Mouse (Mus musculus) heart, embryonic 14.5 days (tissue): ENCODE measurements around the gene Prps1. TPM values are rescaled to one million over a fixed set of nuclear protein-coding genes. Genes with fewer than 3 reads are reported as not detected.
A peak's percentile ranks its signal among the peaks of the same experiment; 100 is the strongest.
"Not testable (repeated sequence)": the region's sequence is repeated elsewhere in the genome, so short reads cannot be mapped to it uniquely, and the experiment has no call there.

Experiments
- ATAC-seq: fragments of 200-750 bp; cut with Nextera tagmentation; 2 replicates; pipeline ENCODE4 v1.8.0; 2017; ENCODE audit warnings: low read depth, moderate TSS enrichment; ENCODE audit not compliant: insufficient number of reproducible peaks, insufficient read depth, low FRiP score
- H3K27ac ChIP-seq, 2 experiments: fragments of 200-500 bp in 1 of 2; fragments of 300-500 bp in 1 of 2; sonication (generic) in 1 of 2; replicated peaks in 1 of 2; 2 replicates each; pipeline ENCODE4 v1.5.1; 2012 to 2014; ENCODE audit warnings: low read depth in 2 of 2, low read length in 2 of 2, control low read depth in 1 of 2, mild to moderate bottlenecking in 1 of 2, mixed read lengths in 1 of 2; ENCODE audit not compliant: control insufficient read depth in 1 of 2, insufficient read depth in 1 of 2
- H3K27me3 ChIP-seq: fragments of 300-500 bp; sonication (generic); 2 replicates; pipeline ENCODE4 v1.6.1; 2014; ENCODE audit warnings: mild to moderate bottlenecking, low read length, control low read depth; ENCODE audit not compliant: control insufficient read depth, insufficient read depth
- H3K36me3 ChIP-seq: fragments of 300-500 bp; sonication (generic); 2 replicates; pipeline ENCODE4 v1.6.1; 2014; ENCODE audit warnings: mild to moderate bottlenecking, control low read depth, low read length, mixed read lengths; ENCODE audit not compliant: control insufficient read depth, insufficient read depth
- H3K4me1 ChIP-seq, 2 experiments: fragments of 200-500 bp in 1 of 2; fragments of 300-500 bp in 1 of 2; sonication (generic) in 1 of 2; 2 replicates each; pipeline ENCODE4 v1.6.1; 2012 to 2014; ENCODE audit warnings: low read length in 2 of 2, control low read depth in 1 of 2, mixed read lengths in 1 of 2; ENCODE audit not compliant: control insufficient read depth in 2 of 2, insufficient read depth in 2 of 2
- H3K4me2 ChIP-seq: fragments of 300-500 bp; sonication (generic); 2 replicates; pipeline ENCODE4 v1.6.1; 2014; ENCODE audit warnings: mild to moderate bottlenecking, low read length
- H3K4me3 ChIP-seq, 2 experiments: fragments of 200-500 bp in 1 of 2; fragments of 300-500 bp in 1 of 2; sonication (generic) in 1 of 2; 2 replicates each; pipeline ENCODE4 v1.5.1; 2012 to 2014; ENCODE audit warnings: low read length in 2 of 2, mild to moderate bottlenecking in 2 of 2, control low read depth in 1 of 2, low read depth in 1 of 2, moderate library complexity in 1 of 2; ENCODE audit not compliant: control insufficient read depth in 1 of 2, insufficient read depth in 1 of 2
- H3K9ac ChIP-seq: fragments of 300-500 bp; sonication (generic); 2 replicates; pipeline ENCODE4 v1.6.1; 2014; ENCODE audit warnings: mild to moderate bottlenecking, low read length
- H3K9me3 ChIP-seq: fragments of 300-500 bp; sonication (generic); 2 replicates; pipeline ENCODE4 v1.6.1; 2016; ENCODE audit warnings: low read length, control low read depth; ENCODE audit not compliant: control insufficient read depth
- WGBS: fragments of 180-500 bp; shearing (Covaris S2); extraction: QIAGEN DNeasy Blood & Tissue Kit; methylation state at CpG from one replicate; pipeline ENCODE4 v1.1.7; 2014; 5-methylcytosine and 5-hydroxymethylcytosine counted together
- polyA plus RNA-seq: library from polyadenylated mRNA; unstranded; fragments of >200 nt; fragmentation: Nextera tagmentation; extraction: Ambion mirVana; gene quantifications from 2 replicates; pipeline ENCODE4 v1.2.1, GENCODE M21; 2014

Gene Prps1
- polyA plus RNA-seq, 1 experiment from 2014 or later: 60.8 TPM

DNA sequence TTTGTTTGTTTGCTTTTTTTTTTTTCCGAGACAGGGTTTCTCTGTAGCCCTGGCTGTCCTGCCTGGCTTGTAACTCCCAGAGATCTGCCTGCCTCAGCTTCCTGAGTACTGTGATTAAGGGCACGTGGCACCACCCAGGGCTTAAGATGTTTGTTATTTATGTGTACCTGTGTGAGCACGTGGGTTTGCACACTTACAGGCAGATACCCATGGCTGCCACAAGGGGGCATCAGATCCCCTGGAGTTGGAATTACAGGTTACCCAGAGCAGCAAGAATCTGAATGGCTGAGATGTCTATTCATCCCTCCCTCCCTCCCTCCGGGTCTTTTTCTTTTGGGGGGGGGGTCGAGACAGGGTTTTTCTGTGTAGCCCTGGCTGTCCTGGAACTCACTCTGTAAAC is 22.8 kb downstream of the Prps1 start:
- Histone ChIP-seq H3K4me3 (no peak overlapping the region), H3K4me1 (no peaks in the 10 kb centered on the region), H3K9me3 (no peaks in the 10 kb centered on the region), H3K9ac (no peak overlapping the region), H3K27ac (no peak overlapping the region), H3K36me3 (peaks cover 15% of the 10 kb centered on the region), H3K4me2 (no peak overlapping the region), H3K27me3 (no peaks in the 10 kb centered on the region)
- no peak for ATAC-seq
- WGBS: 56% methylated on average over 5 of the region's 5 CpGs

DNA sequence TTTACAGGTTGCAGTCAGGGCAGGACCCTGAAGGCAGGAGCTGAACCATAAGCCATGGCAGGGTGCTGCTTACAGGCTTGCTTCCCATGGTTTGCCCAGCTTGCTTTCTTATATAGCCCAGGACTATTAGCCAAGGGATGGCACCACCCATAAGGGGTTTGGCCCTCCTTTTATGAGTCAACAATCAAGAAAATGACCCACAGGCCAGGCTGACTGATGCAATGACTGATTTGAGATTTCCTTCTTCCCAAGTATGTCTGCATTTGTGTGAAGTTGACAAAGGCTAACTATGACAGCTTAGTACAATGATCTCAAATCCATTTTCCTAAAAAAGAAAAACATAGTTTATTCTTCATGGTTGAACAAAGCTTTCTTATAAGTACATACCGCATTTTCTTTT is 32.8 kb downstream of the Prps1 start:
- H3K4me1 ChIP-seq: peaks cover 0 to 9% of the 10 kb centered on the region in 2 experiments; a peak in 1 of 4 replicates
- no peak overlapping the region for H3K4me3 ChIP-seq
- H3K36me3 ChIP-seq: no peaks in the 10 kb centered on the region
- no peaks in the 10 kb centered on the region for H3K9me3 ChIP-seq
- no peak overlapping the region for H3K27ac ChIP-seq
- WGBS: 82% methylated on average over 1 of the region's 1 CpGs
- ATAC-seq: no peak
- H3K27me3 ChIP-seq: no peaks in the 10 kb centered on the region
- H3K4me2 ChIP-seq: no peak overlapping the region
- no peak overlapping the region for H3K9ac ChIP-seq

DNA sequence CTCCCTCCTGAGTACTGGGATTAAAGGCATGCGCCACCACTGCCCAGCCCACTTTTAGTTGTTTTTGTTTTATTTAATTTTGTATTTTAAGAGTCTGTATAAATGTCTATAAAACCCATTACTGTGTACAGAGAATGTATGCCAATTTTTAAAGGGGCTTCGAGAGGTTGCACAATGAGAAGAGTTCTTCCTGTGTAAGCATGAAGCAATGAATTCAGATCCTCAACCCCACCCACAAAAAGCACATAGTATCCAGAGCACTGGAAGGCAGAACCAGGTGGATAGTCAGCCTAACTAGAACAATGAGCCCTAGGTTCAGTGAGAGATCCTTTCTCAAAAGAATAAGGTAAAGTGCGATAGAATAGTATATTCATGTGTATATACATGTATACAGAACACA is 33.8 kb downstream of the Prps1 start:
- Histone ChIP-seq H3K4me2 (no peak overlapping the region), H3K9ac (no peak overlapping the region), H3K27me3 (no peaks in the 10 kb centered on the region), H3K9me3 (no peaks in the 10 kb centered on the region), H3K4me1 (peaks cover 0 to 9% of the 10 kb centered on the region in 2 experiments; a peak in 1 of 4 replicates), H3K36me3 (no peaks in the 10 kb centered on the region), H3K4me3 (no peak overlapping the region), H3K27ac (no peak overlapping the region)
- 83% methylated on average over 3 of the region's 3 CpGs for WGBS
- no peak for ATAC-seq

- Histone ChIP-seq H3K9me3 (no peaks in the 10 kb centered on the region), H3K4me2 (no peak overlapping the region), H3K4me3 (no peak overlapping the region), H3K36me3 (no peaks in the 10 kb centered on the region), H3K9ac (no peak overlapping the region), H3K27me3 (no peaks in the 10 kb centered on the region), H3K27ac (no peak overlapping the region), H3K4me1 (0 out of 4 replicates have a peak, but pooled peaks cover 0 to 6% of the 10 kb centered on the region in 2 experiments)
- no peak for ATAC-seq
- WGBS: 43% methylated on average over 10 of the region's 10 CpGs
Observed at GRCm38 (mm10) chrX:140491884-140492571, 35.6 kb downstream of the Prps1 start.

DNA sequence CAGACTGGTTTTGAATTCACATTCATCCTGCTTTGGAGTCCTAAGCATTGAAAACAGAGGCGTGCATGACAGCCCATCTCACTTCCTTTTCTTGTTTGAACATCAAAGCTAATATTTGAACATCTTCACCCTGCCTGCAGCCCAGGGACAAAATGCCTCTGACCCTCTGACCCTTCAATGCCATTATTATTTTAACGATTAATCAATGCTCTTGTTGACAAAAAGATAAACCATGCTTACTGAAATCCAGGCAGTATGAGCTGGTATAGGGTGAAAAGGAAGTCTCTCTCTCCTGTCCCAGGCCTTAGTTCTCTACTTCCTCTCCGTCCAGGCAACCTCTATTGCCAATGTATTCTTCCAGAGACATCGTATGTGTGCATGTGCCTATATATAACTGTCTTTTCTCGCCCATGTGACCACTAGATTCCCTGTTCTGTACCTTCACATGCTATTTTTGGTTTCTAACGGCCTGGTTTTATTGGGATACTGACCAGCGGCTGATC is 37.2 kb downstream of the Prps1 start:
- H3K27me3 ChIP-seq: no peaks in the 10 kb centered on the region
- H3K9ac ChIP-seq: no peak overlapping the region
- 0 out of 4 replicates have a peak, but pooled peaks cover 0 to 6% of the 10 kb centered on the region in 2 experiments for H3K4me1 ChIP-seq
- H3K27ac ChIP-seq: peak overlapping the region in 1 of 2 experiments; percentile 0; a peak in 1 of 4 replicates
- H3K36me3 ChIP-seq: no peaks in the 10 kb centered on the region
- ATAC-seq: no peak
- H3K4me3 ChIP-seq: no peak overlapping the region
- no peaks in the 10 kb centered on the region for H3K9me3 ChIP-seq
- 52% methylated on average over 7 of the region's 7 CpGs for WGBS
- H3K4me2 ChIP-seq: no peak overlapping the region

DNA sequence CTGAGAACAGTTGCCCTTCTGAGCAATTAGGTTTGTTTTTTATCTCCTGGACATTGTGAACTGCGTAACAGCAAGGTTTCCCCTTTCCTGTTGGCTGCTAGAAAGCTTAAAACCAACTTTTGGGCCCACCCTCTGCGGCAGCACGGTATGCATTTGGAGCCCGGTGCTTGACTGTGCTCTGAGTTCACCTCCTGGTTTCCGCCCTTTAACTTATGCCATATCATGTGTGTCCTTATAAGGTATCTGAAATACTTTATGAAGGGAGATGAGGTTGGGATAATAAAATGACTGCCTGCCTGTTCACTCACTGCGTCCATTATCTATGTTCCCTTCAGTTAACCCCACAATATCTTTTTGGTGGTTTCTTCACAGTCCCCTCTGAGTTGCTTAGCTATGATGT is 37.8 kb downstream of the Prps1 start:
- Histone ChIP-seq H3K4me2 (no peak overlapping the region), H3K9me3 (no peaks in the 10 kb centered on the region), H3K4me1 (0 out of 4 replicates have a peak, but pooled peaks cover 0 to 6% of the 10 kb centered on the region in 2 experiments), H3K27me3 (no peaks in the 10 kb centered on the region), H3K27ac (no peak overlapping the region), H3K4me3 (no peak overlapping the region), H3K9ac (no peak overlapping the region), H3K36me3 (no peaks in the 10 kb centered on the region)
- ATAC-seq: no peak
- 67% methylated on average over 6 of the region's 6 CpGs for WGBS

DNA sequence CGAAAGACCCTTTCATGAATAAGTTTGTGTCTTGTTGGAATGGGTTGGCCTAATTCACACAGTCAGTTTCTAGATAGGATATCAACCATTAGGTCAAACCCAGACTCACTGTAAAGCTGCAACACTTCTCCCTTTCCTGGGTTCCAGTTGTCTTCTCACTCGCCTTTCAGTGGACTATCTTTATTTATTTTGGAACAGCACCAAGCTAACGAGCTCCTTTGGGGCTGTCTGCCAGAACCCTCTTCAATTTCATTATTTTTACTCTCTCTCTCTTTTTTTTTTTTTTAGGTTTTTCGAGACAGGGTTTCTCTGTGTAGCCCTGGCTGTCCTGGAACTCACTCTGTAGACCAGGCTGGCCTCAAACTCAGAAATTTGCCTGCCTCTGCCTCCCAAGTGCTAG is 42.0 kb downstream of the Prps1 start:
- WGBS: 42% methylated on average over 4 of the region's 4 CpGs
- H3K27me3 ChIP-seq, H3K4me3 ChIP-seq, H3K27ac ChIP-seq, ATAC-seq, H3K4me1 ChIP-seq, H3K4me2 ChIP-seq, H3K36me3 ChIP-seq, H3K9me3 ChIP-seq, H3K9ac ChIP-seq: not testable (repeated sequence)

DNA sequence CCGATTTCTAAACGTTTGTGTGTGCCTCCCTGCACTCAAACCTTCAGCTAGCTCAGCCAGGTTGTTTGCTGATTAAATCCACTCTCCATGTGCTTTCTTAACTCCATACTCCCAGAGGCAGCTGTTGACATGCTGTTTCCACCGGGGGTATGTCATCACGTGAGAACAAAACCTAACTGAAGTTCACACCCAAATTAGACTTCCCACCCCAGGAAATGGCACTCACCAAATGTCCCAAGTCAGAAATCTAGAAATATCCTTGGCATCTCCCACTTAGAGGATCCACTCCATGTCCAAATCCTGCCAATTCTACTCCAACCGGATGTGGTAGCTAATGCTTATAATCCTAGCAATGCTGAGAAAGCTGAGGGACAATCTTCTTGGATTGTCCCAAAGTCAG is 43.9 kb downstream of the Prps1 start:
- WGBS: 67% methylated on average over 5 of the region's 5 CpGs
- Histone ChIP-seq H3K27ac (no peak overlapping the region), H3K4me1 (peaks cover 4% of the 10 kb centered on the region in 2 experiments; a peak in 1 of 4 replicates), H3K9ac (no peak overlapping the region), H3K27me3 (no peaks in the 10 kb centered on the region), H3K9me3 (no peaks in the 10 kb centered on the region), H3K4me2 (no peak overlapping the region), H3K36me3 (no peaks in the 10 kb centered on the region), H3K4me3 (no peak overlapping the region)
- no peak for ATAC-seq
